Mouse (Mus musculus) lung, embryonic 16.5 days (tissue): ENCODE measurements around the gene Dab2ip. TPM values are rescaled to one million over a fixed set of nuclear protein-coding genes. Genes with fewer than 3 reads are reported as not detected.
A peak's percentile ranks its signal among the peaks of the same experiment; 100 is the strongest.

Source experiments
- ATAC-seq: fragments of 200-750 bp; cut with Nextera tagmentation; 2 replicates; pipeline ENCODE4 v1.8.0; 2017; ENCODE audit warnings: low read depth, mild to moderate bottlenecking, moderate library complexity
- H3K27ac ChIP-seq: fragments of 300-500 bp; sonication (generic); 2 replicates; pipeline ENCODE4 v1.5.1; 2014; ENCODE audit warnings: mild to moderate bottlenecking, control low read depth, low read length
- H3K27me3 ChIP-seq: fragments of 300-500 bp; sonication (generic); 2 replicates; pipeline ENCODE4 v1.6.1; 2014; ENCODE audit warnings: low read depth, low read length, mixed read lengths; ENCODE audit not compliant: control insufficient read depth, insufficient read depth
- H3K36me3 ChIP-seq: fragments of 300-500 bp; sonication (generic); 2 replicates; pipeline ENCODE4 v1.6.1; 2014; ENCODE audit warnings: low read length; ENCODE audit not compliant: control insufficient read depth, insufficient read depth
- H3K4me1 ChIP-seq: fragments of 300-500 bp; sonication (generic); replicated peaks from 2 replicates; pipeline ENCODE4 v1.6.1; 2014; ENCODE audit warnings: low read length, mixed read lengths; ENCODE audit not compliant: control insufficient read depth, insufficient read depth
- H3K4me2 ChIP-seq: fragments of 300-500 bp; sonication (generic); 2 replicates; pipeline ENCODE4 v1.6.1; 2014; ENCODE audit warnings: low read depth, low read length, control low read depth
- H3K4me3 ChIP-seq: fragments of 300-500 bp; sonication (generic); 2 replicates; pipeline ENCODE4 v1.5.1; 2014; ENCODE audit warnings: mild to moderate bottlenecking, low read length, control low read depth
- H3K9ac ChIP-seq: fragments of 300-500 bp; sonication (generic); 2 replicates; pipeline ENCODE4 v1.6.1; 2014; ENCODE audit warnings: low read length, control low read depth
- H3K9me3 ChIP-seq: fragments of 300-500 bp; sonication (generic); 2 replicates; pipeline ENCODE4 v1.6.1; 2016; ENCODE audit warnings: low read length; ENCODE audit not compliant: control insufficient read depth
- WGBS: fragments of 180-500 bp; shearing (Covaris S2); extraction: QIAGEN DNeasy Blood & Tissue Kit; methylation state at CpG from one replicate; pipeline ENCODE4 v1.1.7; 2014; 5-methylcytosine and 5-hydroxymethylcytosine counted together
- polyA plus RNA-seq: library from polyadenylated mRNA; unstranded; fragments of >200 nt; fragmentation: Nextera tagmentation; extraction: Ambion mirVana; gene quantifications from 2 replicates; pipeline ENCODE4 v1.2.1, GENCODE M21; 2015

The Dab2ip gene
- polyA plus RNA-seq, 1 experiment from 2014 or later, result 34.2 TPM

DNA sequence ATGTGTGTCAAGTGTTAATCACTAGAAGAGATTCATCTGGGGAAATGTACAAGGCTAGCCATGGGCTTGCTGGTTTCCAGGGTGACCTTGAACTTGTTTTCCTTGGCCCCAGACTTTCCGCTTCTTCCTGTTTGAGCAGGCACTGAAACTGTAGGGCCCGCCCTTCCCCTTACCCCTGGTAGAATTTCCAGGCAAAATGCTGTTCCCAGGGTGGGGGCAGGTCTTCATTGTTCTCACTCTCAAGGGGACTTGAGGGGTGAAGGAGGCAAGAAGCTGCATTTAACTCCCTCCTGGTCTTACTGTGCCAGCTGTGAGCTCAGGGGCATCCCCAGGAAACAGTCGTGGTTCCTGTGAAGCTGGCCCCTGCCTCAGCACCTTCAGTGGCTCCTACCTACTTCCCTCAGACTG lies 55.9 kb downstream of the Dab2ip start:
- no peak overlapping the region for H3K4me2 ChIP-seq
- no peaks in the 10 kb centered on the region for H3K27me3 ChIP-seq
- peaks cover 67% of the 10 kb centered on the region for H3K4me1 ChIP-seq
- ATAC-seq, result peak; percentile 65
- H3K36me3 ChIP-seq, result no peaks in the 10 kb centered on the region
- peak overlapping the region; percentile 94 for H3K27ac ChIP-seq
- 27% methylated on average over 3 of the region's 3 CpGs for WGBS
- no peaks in the 10 kb centered on the region for H3K9me3 ChIP-seq
- no peak overlapping the region for H3K4me3 ChIP-seq
- no peak overlapping the region; the same call in 1 of the 2 replicates for H3K9ac ChIP-seq

DNA sequence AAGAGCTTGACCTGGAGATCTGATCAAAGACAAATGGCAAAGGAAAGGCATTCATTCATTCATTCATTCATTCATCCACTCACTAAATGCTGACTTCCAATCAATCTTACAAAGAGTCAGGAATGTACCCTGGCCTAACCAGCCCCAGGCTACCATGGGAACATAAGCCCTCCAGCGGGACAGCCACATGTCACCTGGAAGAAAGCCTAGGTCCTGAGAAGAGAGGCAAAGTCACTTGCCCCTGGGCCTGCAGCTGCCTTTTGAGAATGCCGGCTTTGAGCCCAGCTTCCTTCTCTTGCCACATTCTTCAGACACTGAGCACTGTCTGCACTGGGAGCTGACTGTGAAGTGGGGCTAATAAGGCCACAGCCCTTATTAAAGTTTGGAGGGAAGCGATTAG lies 56.3 kb downstream of the Dab2ip start:
- WGBS, result 36% methylated on average over 3 of the region's 3 CpGs
- H3K9me3 ChIP-seq, result no peaks in the 10 kb centered on the region
- no peak for ATAC-seq
- no peaks in the 10 kb centered on the region for H3K27me3 ChIP-seq
- H3K4me2 ChIP-seq, result no peak overlapping the region
- H3K27ac ChIP-seq, result peak overlapping the region; percentile 94
- peaks cover 71% of the 10 kb centered on the region for H3K4me1 ChIP-seq
- no peaks in the 10 kb centered on the region for H3K36me3 ChIP-seq
- H3K4me3 ChIP-seq, result no peak overlapping the region
- H3K9ac ChIP-seq, result 0 out of 2 replicates have a peak overlapping the region, but pooled peaks have one; percentile 18

DNA sequence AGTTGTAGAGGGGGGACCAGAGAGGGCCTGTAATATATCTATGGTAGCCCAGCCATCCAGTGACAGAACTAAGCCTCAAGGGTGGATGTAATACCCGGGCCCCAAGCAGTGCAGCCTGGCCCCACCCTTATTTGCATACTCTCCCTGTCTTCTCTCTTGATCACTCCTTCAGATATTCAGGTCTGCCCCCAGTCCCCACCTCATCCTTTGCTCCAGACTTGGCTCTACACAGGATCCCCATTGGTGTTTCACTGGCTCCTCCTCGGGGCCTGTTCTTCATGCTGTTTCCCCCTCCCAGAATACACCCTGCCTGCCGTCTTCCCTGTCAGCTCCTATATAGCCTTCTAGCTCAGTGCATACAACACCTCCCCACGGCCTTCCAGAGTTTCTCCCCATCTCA lies 57.3 kb downstream of the Dab2ip start:
- Histone ChIP-seq H3K4me3 (no peak overlapping the region), H3K4me2 (no peak overlapping the region), H3K36me3 (no peaks in the 10 kb centered on the region), H3K4me1 (peaks cover 76% of the 10 kb centered on the region), H3K9me3 (no peaks in the 10 kb centered on the region), H3K27ac (peak overlapping the region; percentile 94; the same call in 1 of the 2 replicates), H3K9ac (no peak overlapping the region), H3K27me3 (no peaks in the 10 kb centered on the region)
- WGBS, result 50% methylated on average over 4 of the region's 4 CpGs
- ATAC-seq, result no peak

DNA sequence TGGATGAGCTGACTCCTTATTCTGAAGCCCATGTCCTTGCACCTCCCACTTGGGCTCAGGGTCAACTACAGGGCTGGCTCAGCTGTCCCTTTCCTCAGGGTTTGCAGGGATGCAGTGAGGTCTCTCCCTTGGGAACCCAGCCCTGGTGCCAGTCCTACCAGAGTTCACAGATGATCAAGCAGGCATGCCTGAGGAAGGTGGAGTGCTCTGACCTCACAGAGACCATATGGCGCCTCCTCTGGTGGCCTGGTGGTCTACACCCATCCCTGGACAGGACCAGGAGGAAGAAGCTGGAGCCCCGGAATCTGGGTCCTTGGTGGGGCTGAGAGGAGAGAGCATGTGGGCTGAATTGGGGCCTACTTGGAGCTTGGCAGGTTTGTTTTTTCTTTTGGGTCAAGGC lies 57.9 kb downstream of the Dab2ip start:
- Histone ChIP-seq H3K36me3 (no peaks in the 10 kb centered on the region), H3K4me1 (peaks cover 76% of the 10 kb centered on the region), H3K27ac (no peak overlapping the region), H3K9me3 (no peaks in the 10 kb centered on the region), H3K27me3 (no peaks in the 10 kb centered on the region), H3K4me3 (no peak overlapping the region), H3K9ac (no peak overlapping the region), H3K4me2 (no peak overlapping the region)
- WGBS, result 62% methylated on average over 2 of the region's 2 CpGs
- ATAC-seq, result no peak

DNA sequence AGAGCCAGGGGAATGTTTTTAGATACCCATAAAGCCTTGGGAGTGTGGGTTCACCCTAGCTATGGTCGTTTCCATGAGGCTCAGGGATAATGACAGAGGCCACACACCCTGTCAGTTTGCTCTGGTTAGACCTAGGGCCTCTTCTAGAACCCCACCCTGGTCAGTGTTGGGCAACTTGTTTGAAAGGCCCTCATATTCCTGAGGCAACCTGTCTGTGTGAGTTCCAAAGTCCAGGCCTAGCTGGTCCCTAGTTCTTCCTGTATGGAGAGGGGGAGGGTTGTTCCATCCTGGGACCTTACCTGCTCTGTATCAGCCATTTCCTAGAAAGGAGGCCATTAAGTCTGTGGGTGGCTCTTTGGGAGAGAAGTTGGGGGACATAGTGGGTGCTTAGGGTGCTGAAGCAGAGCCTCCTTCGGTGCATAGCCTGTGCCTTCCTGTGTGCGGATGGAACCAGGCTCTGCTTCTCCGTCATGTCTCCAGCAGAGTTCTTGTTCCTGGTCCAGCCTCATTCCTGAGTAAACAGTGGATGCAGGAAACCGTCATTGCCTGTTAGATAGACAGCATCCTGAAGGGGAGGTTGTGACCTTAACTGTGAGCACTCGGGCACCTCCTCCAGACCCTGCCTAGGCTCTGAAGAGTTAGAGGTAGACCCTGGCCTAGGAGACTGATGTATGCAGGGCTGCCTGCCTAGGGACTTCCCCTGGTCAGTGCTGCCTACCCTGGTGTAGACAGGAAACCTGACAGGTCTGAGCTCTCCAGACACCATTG lies 59.0 kb downstream of the Dab2ip start:
- Histone ChIP-seq H3K27me3 (no peaks in the 10 kb centered on the region), H3K4me2 (no peak overlapping the region), H3K9ac (no peak overlapping the region), H3K36me3 (no peaks in the 10 kb centered on the region), H3K27ac (peak overlapping the region; percentile 51; the same call in 1 of the 2 replicates), H3K4me1 (peaks cover 72% of the 10 kb centered on the region), H3K9me3 (no peaks in the 10 kb centered on the region), H3K4me3 (no peak overlapping the region)
- WGBS, result 52% methylated on average over 6 of the region's 6 CpGs
- no peak for ATAC-seq

DNA sequence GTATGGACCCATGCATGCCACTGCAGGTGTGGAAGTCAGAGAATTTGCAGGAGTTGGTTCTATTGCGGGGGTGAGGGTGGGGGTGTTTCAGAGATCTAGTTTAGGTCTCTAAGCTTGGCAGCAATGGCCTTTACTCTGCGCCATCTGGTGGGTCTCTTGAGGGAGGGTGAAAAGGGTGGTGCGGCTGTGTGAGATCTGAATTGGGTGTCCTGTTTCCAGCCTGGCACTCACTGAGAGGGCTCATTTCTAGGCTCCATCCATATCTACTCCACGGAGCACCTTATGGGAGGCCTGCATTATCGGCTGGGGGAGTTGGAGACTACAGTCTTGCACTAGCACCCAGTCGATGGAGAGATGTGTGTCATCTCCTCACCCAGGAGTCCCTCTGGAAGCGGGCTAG lies 60.9 kb downstream of the Dab2ip start:
- Histone ChIP-seq H3K4me2 (no peak overlapping the region), H3K9ac (0 out of 2 replicates have a peak overlapping the region, but pooled peaks have one; percentile 26), H3K27me3 (no peaks in the 10 kb centered on the region), H3K9me3 (no peaks in the 10 kb centered on the region), H3K4me1 (peaks cover 78% of the 10 kb centered on the region), H3K27ac (no peak overlapping the region), H3K4me3 (no peak overlapping the region), H3K36me3 (no peaks in the 10 kb centered on the region)
- ATAC-seq, result no peak
- 63% methylated on average over 7 of the region's 7 CpGs for WGBS

DNA sequence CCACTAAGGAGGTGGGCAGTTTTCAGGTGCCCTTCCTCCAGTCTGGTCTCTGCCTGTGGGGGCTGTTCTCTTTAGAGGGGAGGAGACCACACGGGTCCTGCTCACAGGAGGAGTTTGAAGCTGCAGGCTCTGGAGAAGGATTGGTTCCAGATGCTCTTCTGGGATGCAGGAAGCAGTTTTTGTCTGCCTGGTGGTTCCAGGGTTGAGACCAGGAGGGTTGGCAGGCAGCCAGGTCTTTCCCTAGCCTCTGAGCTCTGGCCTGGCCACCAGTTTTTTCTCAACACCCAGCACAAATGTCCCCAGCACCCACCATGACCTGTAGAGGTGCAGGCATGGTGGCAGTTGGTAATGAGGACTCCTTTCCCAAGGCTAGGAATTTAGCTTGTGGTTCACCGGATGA lies 61.5 kb downstream of the Dab2ip start:
- H3K4me3 ChIP-seq, result no peak overlapping the region
- H3K27ac ChIP-seq, result peak overlapping the region; percentile 50
- H3K9ac ChIP-seq, result peak overlapping the region; percentile 38; the same call in 1 of the 2 replicates
- H3K4me1 ChIP-seq, result peaks cover 78% of the 10 kb centered on the region
- no peaks in the 10 kb centered on the region for H3K27me3 ChIP-seq
- H3K4me2 ChIP-seq, result peak overlapping the region; percentile 48
- ATAC-seq, result no peak
- no peaks in the 10 kb centered on the region for H3K36me3 ChIP-seq
- no peaks in the 10 kb centered on the region for H3K9me3 ChIP-seq
- 31% methylated on average over 2 of the region's 2 CpGs for WGBS

DNA sequence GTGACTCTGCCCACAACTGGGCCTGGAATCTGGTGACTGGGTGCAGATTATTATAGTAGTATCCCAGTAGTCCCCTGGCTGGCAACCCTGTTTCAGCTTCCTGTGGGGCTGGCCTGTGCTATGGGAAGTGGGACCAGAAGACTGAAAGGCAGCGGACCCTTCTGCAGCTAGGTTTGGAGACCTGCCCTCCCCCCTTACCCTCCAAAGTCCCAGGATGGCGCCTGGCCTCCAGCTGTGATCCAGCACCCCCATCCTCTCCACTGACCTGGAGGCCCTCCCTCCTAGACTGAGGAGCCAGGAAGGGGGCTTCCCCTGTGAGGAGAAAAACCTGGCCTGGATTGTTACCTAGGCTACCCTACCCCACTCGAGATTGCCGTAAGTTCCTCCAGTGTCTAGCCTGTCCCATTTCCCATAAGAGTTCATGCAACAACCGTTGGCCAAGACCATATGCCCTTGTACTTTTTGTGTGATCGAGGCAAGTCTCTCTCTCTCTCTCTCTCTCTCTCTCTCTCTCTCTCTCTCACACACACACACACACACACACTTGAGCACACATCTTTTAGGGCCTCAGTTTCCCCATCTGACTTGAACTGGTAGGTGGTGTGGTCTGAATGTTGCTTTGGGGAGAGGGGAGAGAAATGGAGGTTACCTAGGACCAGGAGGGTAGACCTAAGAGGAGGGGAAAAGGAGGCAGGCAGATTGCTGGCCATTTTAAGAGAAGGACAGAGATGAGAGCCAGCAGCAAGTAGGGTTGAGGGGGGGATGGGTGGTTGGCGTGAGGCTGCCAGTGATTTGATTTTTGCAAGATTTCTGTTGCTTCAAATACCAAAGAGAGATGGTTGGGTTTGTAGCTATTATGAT lies 62.5 kb downstream of the Dab2ip start:
- Histone ChIP-seq H3K4me2 (peak overlapping the region; percentile 48), H3K27me3 (no peaks in the 10 kb centered on the region), H3K9ac (peak overlapping the region; percentile 38; the same call in 1 of the 2 replicates), H3K36me3 (no peaks in the 10 kb centered on the region), H3K4me3 (peak overlapping the region; percentile 36), H3K9me3 (no peaks in the 10 kb centered on the region), H3K4me1 (peaks cover 70% of the 10 kb centered on the region), H3K27ac (peak overlapping the region; percentile 50)
- peak; percentile 67 for ATAC-seq
- WGBS, result 14% methylated on average over 7 of the region's 7 CpGs

DNA sequence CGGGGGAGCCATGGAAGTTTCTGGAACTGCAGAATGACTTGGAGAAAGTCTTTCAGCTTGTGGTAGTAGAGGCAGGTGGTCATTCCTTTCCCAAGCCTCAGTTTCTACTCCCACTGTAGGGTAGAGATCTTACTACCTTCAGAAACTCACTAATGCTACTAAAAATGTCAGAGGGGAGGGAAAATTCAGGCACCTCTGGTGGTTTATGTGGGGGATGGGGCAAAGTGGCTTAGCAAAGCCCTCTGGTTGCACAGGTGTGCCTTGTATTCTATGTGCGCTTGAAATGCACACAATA lies 63.1 kb downstream of the Dab2ip start:
- Histone ChIP-seq H3K4me1 (peaks cover 71% of the 10 kb centered on the region), H3K9ac (peak overlapping the region; percentile 87; the same call in 1 of the 2 replicates), H3K9me3 (no peaks in the 10 kb centered on the region), H3K36me3 (no peaks in the 10 kb centered on the region), H3K27me3 (no peaks in the 10 kb centered on the region), H3K27ac (no peak overlapping the region), H3K4me3 (no peak overlapping the region), H3K4me2 (no peak overlapping the region)
- ATAC-seq, result no peak
- 57% methylated on average over 2 of the region's 2 CpGs for WGBS
